Mouse (Mus musculus) liver, embryonic 16.5 days (tissue): ENCODE data around the gene Nudt7. TPM values are rescaled to one million over a fixed set of nuclear protein-coding genes. Genes with fewer than 3 reads are reported as not detected.
A peak's percentile ranks its signal among the peaks of the same experiment; 100 is the strongest.

Source experiments
- ATAC-seq: fragments of 200-750 bp; cut with Nextera tagmentation; 2 replicates; pipeline ENCODE4 v1.8.0; 2017; ENCODE audit warnings: low read depth, mild to moderate bottlenecking, moderate number of reproducible peaks, moderate library complexity
- H3K27ac ChIP-seq: fragments of 300-500 bp; sonication (generic); 2 replicates; pipeline ENCODE4 v1.5.1; 2014; ENCODE audit warnings: mild to moderate bottlenecking, low read length
- H3K27me3 ChIP-seq: fragments of 300-500 bp; sonication (generic); 2 replicates; pipeline ENCODE4 v1.6.1; 2014; ENCODE audit warnings: low read depth, low read length, mixed read lengths; ENCODE audit not compliant: control insufficient read depth, insufficient read depth
- H3K36me3 ChIP-seq: fragments of 300-500 bp; sonication (generic); 2 replicates; pipeline ENCODE4 v1.6.1; 2014; ENCODE audit warnings: mild to moderate bottlenecking; ENCODE audit not compliant: control insufficient read depth, insufficient read depth
- H3K4me1 ChIP-seq: fragments of 300-500 bp; sonication (generic); 2 replicates; pipeline ENCODE4 v1.6.1; 2014; ENCODE audit warnings: low read depth, low read length, mixed read lengths; ENCODE audit not compliant: control insufficient read depth
- H3K4me2 ChIP-seq: fragments of 300-500 bp; sonication (generic); 2 replicates; pipeline ENCODE4 v1.6.1; 2014; ENCODE audit warnings: low read depth, low read length, mixed read lengths
- H3K4me3 ChIP-seq: fragments of 300-500 bp; sonication (generic); 2 replicates; pipeline ENCODE4 v1.5.1; 2014; ENCODE audit warnings: low read depth, mild to moderate bottlenecking, low read length
- H3K9ac ChIP-seq: fragments of 300-500 bp; sonication (generic); 2 replicates; pipeline ENCODE4 v1.6.1; 2014; ENCODE audit warnings: low read depth, low read length
- H3K9me3 ChIP-seq: fragments of 300-500 bp; sonication (generic); replicated peaks from 2 replicates; pipeline ENCODE4 v1.6.1; 2016; ENCODE audit warnings: low read length; ENCODE audit not compliant: control insufficient read depth
- WGBS: fragments of 180-500 bp; shearing (Covaris S2); extraction: QIAGEN DNeasy Blood & Tissue Kit; methylation state at CpG from one replicate; pipeline ENCODE4 v1.1.7; 2014; ENCODE audit not compliant: insufficient replicate concordance; 5-methylcytosine and 5-hydroxymethylcytosine counted together
- polyA plus RNA-seq: library from polyadenylated mRNA; unstranded; fragments of >200 nt; fragmentation: Nextera tagmentation; extraction: Ambion mirVana; gene quantifications from 2 replicates; pipeline ENCODE4 v1.2.1, GENCODE M21; 2015

Nudt7 gene
- polyA plus RNA-seq, 1 experiment from 2014 or later = 16.5 TPM

- WGBS = 24% methylated on average over 14 of the region's 14 CpGs
- Histone ChIP-seq H3K9ac (no peak overlapping the region), H3K4me3 (peak overlapping the region; percentile 68), H3K4me1 (peaks cover 19% of the 10 kb centered on the region), H3K4me2 (peak overlapping the region; percentile 82), H3K36me3 (no peaks in the 10 kb centered on the region), H3K9me3 (no peaks in the 10 kb centered on the region), H3K27ac (no peak overlapping the region), H3K27me3 (no peaks in the 10 kb centered on the region)
- no peak for ATAC-seq
Observed at GRCm38 (mm10) chr8:114133050-114133509, 277 bp upstream of the Nudt7 start.

- ATAC-seq = peak; percentile 12; the same call in 1 of the 2 replicates
Observed at GRCm38 (mm10) chr8:114136750-114137149, 3.4 kb downstream of the Nudt7 start.

GRCm38 (mm10) chr8:114137181-114137580 is 3.8 kb downstream of the Nudt7 start:
- H3K9ac ChIP-seq = no peak overlapping the region
- H3K4me2 ChIP-seq = no peak overlapping the region
- no peak overlapping the region for H3K4me3 ChIP-seq
- WGBS = 65% methylated on average over 5 of the region's 5 CpGs
- no peak for ATAC-seq
- no peaks in the 10 kb centered on the region for H3K9me3 ChIP-seq
- H3K27ac ChIP-seq = no peak overlapping the region
- H3K36me3 ChIP-seq = no peaks in the 10 kb centered on the region
- H3K4me1 ChIP-seq = peaks cover 19% of the 10 kb centered on the region
- no peaks in the 10 kb centered on the region for H3K27me3 ChIP-seq

More at GRCm38 (mm10) chr8:114136750-114137149, 3.4 kb downstream of the Nudt7 start:
- H3K4me3 ChIP-seq = no peak overlapping the region
- H3K27me3 ChIP-seq = no peaks in the 10 kb centered on the region
- H3K9ac ChIP-seq = no peak overlapping the region
- H3K36me3 ChIP-seq = no peaks in the 10 kb centered on the region
- no peak overlapping the region for H3K4me2 ChIP-seq
- WGBS = 14% methylated on average over 1 of the region's 1 CpGs
- peaks cover 19% of the 10 kb centered on the region for H3K4me1 ChIP-seq
- no peak overlapping the region for H3K27ac ChIP-seq
- H3K9me3 ChIP-seq = no peaks in the 10 kb centered on the region

GRCm38 (mm10) chr8:114140437-114140836 is 7.1 kb downstream of the Nudt7 start:
- no peak overlapping the region for H3K27ac ChIP-seq
- no peaks in the 10 kb centered on the region for H3K36me3 ChIP-seq
- no peak overlapping the region for H3K4me2 ChIP-seq
- no peak overlapping the region for H3K9ac ChIP-seq
- H3K4me1 ChIP-seq = peaks cover 3% of the 10 kb centered on the region; the same call in 1 of the 2 replicates
- WGBS = 43% methylated on average over 2 of the region's 2 CpGs
- no peaks in the 10 kb centered on the region for H3K27me3 ChIP-seq
- H3K4me3 ChIP-seq = no peak overlapping the region
- H3K9me3 ChIP-seq = no peaks in the 10 kb centered on the region
- ATAC-seq = no peak

GRCm38 (mm10) chr8:114142199-114142598 is 8.8 kb downstream of the Nudt7 start:
- Histone ChIP-seq H3K36me3 (no peaks in the 10 kb centered on the region), H3K27ac (no peak overlapping the region), H3K4me2 (no peak overlapping the region), H3K9me3 (no peaks in the 10 kb centered on the region), H3K4me1 (peaks cover under 1% of the 10 kb centered on the region; the same call in 1 of the 2 replicates), H3K4me3 (no peak overlapping the region), H3K9ac (no peak overlapping the region), H3K27me3 (no peaks in the 10 kb centered on the region)
- no peak for ATAC-seq

GRCm38 (mm10) chr8:114143645-114144290 is 10.4 kb downstream of the Nudt7 start:
- 61% methylated on average over 4 of the region's 4 CpGs for WGBS
- Histone ChIP-seq H3K36me3 (no peaks in the 10 kb centered on the region), H3K4me1 (no peaks in the 10 kb centered on the region), H3K27ac (no peak overlapping the region), H3K4me2 (no peak overlapping the region), H3K9me3 (no peaks in the 10 kb centered on the region), H3K4me3 (no peak overlapping the region), H3K27me3 (no peaks in the 10 kb centered on the region), H3K9ac (no peak overlapping the region)
- no peak for ATAC-seq

GRCm38 (mm10) chr8:114153311-114154045 is 20.1 kb downstream of the Nudt7 start:
- Histone ChIP-seq H3K9ac (no peak overlapping the region), H3K9me3 (no peaks in the 10 kb centered on the region), H3K4me3 (no peak overlapping the region), H3K4me2 (no peak overlapping the region), H3K36me3 (no peaks in the 10 kb centered on the region; the same call in 1 of the 2 replicates), H3K4me1 (no peaks in the 10 kb centered on the region), H3K27me3 (no peaks in the 10 kb centered on the region), H3K27ac (no peak overlapping the region)
- ATAC-seq = no peak
- 67% methylated on average over 6 of the region's 6 CpGs for WGBS

GRCm38 (mm10) chr8:114158586-114158985 is 25.2 kb downstream of the Nudt7 start:
- Histone ChIP-seq H3K27ac (no peak overlapping the region), H3K27me3 (no peaks in the 10 kb centered on the region), H3K4me1 (no peaks in the 10 kb centered on the region), H3K4me2 (no peak overlapping the region), H3K36me3 (no peaks in the 10 kb centered on the region), H3K9ac (no peak overlapping the region), H3K4me3 (no peak overlapping the region), H3K9me3 (no peaks in the 10 kb centered on the region)
- WGBS = 45% methylated on average over 2 of the region's 2 CpGs
- ATAC-seq = no peak

GRCm38 (mm10) chr8:114159666-114160065 is 26.3 kb downstream of the Nudt7 start:
- Histone ChIP-seq H3K4me2 (no peak overlapping the region), H3K4me1 (no peaks in the 10 kb centered on the region), H3K4me3 (no peak overlapping the region), H3K36me3 (no peaks in the 10 kb centered on the region), H3K27me3 (no peaks in the 10 kb centered on the region), H3K9me3 (no peaks in the 10 kb centered on the region), H3K9ac (no peak overlapping the region), H3K27ac (no peak overlapping the region)
- WGBS = 71% methylated on average over 3 of the region's 3 CpGs
- ATAC-seq = no peak
